Mouse (Mus musculus): ENCODE data around the gene Hap1. TPM values are rescaled to one million over a fixed set of nuclear protein-coding genes. Genes with fewer than 3 reads are reported as not detected.
"Not testable (repeated sequence)": the region's sequence is repeated elsewhere in the genome, so short reads cannot be mapped to it uniquely, and the experiment has no call there.

Hap1 gene
- polyA plus RNA-seq, 1 experiment, result 27.5 TPM

DNA sequence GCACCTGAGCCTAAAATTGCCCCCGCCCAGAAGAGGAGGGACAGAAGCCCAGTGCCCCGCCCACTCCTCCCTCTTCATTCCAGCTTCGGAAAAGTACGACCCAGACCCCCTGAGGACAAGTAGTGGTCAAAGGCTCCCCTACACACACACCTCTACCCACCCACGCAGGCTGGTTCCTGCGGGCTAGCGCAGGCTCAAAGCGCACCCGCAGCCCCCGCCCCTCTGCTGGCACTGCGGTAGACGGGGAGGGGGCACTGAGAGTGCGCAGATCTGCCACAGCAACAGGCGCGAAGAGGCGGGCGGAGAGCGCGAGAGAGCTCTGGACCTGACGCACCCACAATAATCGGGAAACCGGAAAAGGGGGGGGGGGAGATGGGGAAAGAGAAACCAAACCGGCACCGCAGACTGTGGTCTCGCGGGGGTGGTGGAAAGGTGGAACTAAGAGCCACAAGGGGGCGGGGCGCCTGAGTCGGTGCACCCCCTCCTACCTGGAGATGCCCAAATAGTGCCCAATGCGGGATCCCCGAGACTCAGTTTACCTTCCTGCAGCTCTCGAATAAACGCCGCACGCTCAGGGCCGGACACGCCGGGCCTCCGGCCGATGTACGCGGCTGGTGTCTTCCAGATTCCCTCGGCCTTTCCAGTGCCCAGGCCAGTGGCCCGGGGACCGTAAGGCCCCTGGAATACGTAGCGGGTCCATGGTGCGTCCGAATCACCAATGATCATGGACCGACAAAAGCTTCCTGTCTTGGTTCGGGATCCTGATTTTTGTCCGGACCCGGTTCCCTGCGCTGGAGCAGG is 577 bp downstream of the Hap1 start:
- no peak for DNase-seq (ENCODE audit: low read depth)

DNA sequence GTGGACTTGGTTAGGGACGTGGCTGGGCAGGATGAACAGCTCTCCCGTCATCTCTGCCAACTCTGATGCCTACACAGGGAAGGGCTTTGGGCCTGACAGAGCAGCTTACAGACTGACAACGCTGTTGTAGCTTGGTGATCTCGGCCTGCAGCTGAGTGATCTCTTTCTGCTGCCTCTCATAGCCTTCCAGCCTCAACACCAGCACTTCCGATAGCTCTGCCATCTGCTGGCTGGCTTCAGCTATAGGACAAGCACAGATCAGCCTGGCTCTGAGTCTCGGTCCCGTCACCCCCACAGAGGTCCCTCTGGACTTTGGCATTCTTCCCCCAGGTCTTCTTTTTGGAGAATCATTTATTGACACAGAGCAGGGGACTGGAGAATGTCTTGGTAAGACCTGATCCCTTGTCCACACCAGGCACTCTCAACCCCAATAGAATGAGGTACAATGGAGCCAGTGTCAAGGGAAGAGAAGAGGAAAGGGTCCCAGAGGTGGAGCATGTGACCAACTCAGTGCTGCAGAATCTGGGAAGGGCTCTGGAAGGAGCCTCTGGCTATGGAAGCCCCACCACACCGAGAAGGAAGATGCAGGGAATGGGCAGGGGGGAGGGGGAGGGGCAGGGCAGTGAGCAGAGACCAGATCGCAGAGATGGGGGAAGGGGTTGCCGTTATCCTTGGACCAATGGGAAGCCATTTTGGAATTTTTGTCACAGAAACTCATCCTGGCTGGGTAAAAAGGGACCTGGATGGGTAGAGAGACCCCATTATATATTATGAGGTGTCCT is 3.7 kb downstream of the Hap1 start:
- DNase-seq (ENCODE audit: low read depth), result no peak

DNA sequence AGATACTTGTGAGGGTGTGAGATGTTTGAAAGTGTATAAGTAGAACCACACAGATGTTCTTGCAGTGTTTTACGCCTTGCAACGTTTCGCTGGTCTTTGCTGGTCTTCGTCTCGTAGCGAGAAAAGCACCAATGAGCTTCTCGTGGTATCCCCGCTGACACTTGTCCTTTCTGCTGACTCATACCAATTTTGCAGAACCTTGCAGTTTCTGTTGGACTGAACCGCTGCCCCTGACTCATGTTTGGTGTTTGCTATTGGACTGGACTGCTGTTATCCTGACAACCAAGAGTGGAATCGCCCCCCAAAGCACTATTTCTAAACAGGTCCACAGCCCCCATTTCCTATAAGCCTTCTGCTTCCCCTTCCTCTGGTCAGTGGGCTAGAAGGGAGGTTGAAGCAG is 11.7 kb downstream of the Hap1 start:
- DNase-seq (ENCODE audit: low read depth), result no peak

DNA sequence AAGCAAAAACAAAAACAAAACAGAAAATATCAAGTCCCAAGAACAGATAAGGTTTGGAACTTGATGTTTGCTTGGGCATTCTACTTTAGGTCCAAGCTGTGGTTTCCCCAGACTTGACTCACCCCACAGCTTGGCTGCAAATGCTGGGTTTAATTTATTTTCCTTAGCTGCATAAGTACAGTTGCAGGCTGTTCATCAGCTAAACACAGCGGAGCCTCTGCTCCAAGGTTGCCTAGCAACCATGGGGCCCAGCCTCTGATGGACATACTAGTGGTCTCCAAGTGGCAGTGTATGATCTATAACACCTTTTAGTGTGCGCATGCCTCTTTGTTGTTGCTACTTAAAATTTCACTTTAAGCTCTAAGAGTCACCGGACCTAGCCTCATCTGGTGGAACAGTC is 20.2 kb downstream of the Hap1 start:
- no peak for DNase-seq (ENCODE audit: low read depth)

DNA sequence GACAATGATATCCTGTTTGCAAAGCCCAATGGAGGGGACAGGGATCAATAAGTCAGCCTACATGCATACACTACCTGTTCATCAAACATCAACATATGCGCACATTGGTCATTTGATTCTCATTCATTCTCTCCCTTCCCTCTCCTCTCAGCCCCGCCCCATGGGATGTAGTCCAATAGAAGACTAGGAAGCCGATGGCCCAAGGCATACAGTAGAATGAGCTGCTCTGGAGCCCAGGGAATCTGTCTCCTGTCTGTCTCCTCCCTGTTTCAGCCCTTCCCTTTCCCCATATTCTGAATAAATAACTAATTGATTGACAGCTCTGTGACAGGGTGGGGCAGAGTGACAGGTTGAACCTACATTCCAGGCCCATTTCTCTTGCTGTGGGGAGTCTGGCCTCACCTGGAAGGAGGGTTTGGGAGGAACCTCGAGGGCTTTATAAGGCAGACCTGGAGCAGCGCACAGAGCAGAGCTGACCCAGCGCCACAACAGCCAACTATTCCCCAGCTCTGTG is 21.9 kb downstream of the Hap1 start, which contains the start of gene Gast:
Gast (plus strand) TSS at position 464 of the 514 bp plus-strand sequence.
- DNase-seq (ENCODE audit: low read depth), result no peak

DNA sequence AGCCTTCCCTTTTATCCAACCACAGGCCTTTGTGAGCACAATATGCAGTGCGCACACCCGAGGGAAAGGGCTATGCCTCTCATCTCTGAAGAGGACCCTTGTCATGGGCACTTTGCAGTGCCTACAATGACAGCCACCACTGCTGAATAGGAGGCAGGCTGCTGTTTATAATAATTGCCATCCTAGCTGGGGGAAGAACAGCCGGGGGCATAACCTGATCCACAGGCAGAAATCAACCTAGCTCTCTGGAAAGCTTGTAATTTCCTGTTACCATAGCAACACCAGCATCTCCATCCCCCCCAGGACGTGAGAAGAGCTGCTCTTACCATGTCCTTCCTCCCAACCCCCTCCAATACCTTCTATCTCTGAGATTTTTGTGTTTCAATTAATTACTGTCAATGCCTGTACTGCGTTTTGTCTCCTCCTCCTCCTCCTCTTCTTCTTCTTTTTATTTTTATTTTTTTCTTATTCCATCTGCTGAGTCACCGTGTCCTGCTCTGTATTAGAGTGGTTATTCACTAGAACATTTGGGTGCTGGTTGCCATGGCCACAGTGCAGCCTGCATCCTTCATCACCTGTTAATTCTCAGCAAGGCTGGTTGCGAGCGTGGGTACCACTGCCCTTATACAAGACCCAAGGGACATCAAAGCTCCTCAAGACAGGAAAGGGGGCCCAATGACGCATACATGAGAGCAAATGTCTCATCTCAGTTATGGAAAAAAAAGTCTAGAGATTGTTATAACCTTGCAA is 23.0 kb downstream of the Hap1 start:
- DNase-seq (ENCODE audit: low read depth), result no peak

DNA sequence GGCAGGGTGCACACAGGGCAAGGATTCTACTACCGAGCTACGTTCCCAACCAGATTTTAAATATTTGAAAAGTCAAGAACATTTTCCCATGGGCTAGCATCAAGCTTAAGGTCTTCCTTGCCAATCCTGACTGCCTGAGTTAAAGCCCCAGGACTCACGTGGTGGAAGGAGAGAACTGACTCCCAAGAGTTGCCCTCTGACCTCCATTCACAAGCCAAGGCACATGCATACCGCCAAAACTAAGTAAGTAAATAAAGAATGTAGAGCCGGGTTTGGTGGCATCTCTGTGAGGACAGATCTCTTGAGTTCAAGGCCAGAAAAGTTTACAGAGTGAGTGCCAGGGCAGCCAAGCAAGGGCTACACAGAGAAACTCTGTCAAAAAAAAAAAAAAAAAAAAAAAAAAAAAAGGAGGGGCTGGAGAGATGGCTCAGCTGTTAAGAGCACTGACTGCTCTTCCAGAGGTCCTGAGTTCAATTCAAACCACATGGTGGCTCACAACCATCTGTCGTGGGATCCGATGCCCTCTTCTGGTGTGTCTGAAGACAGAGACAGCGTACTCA is 25.0 kb downstream of the Hap1 start:
- not testable (repeated sequence) for DNase-seq (ENCODE audit: low read depth)

DNA sequence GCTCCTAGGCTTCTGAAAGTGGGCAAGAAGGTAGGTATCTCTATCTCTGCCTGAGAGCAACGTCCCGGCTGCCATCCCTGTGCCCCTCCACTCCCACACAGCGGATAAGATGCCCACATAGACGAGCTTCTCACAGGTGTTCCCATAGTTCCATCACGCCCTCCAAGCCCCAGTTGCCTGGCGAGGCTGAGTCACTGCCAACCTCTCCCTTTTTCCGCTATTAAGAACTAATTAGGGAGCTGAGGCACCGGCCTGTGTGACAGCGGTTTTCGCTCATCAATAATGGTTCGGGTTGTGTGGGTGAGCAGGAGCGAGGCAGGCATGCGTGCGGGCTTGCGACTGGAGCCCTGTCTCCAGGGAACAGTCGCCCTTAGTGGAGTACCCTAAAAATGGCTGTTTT is 25.7 kb downstream of the Hap1 start:
- DNase-seq (ENCODE audit: low read depth), result no peak

DNA sequence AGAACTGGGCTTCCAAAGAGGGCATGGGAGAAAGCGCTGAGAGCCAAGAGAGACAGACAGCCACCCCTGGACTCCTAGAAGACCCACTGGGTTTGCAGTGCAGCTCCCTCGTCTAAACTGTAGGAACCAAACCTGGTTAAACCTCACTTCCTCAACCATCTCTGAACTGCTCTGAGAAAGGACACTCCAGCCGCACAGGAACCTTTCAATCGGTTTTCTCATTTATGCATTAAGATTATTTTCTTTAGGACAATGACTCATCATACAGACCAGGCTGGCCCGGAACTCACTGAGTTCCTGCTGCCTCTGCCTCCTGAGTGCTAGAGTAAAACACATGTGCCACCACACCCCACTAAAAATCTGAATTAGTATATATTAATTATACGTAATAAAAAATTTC is 28.2 kb downstream of the Hap1 start:
- DNase-seq (ENCODE audit: low read depth), result no peak

DNA sequence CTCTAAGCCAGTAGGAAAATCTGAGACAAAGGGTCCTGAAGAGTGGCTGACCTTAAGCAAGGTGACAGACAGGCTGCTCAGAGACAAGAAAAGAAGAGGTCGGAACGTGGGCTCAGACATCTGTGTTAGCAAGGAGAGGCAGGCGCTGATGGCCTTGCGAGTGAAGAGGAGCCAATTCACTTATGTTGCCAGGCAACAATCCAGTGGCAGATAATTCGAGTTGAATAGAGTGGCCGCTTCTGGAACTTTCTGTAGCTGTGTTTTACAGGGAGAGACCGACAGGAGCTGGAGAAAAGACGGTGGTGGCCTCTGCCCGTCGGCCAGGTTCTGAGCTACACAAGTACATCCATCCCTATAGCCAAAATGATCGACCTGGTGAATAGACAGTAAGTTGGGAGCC is 28.6 kb downstream of the Hap1 start:
- DNase-seq (ENCODE audit: low read depth), result no peak

DNA sequence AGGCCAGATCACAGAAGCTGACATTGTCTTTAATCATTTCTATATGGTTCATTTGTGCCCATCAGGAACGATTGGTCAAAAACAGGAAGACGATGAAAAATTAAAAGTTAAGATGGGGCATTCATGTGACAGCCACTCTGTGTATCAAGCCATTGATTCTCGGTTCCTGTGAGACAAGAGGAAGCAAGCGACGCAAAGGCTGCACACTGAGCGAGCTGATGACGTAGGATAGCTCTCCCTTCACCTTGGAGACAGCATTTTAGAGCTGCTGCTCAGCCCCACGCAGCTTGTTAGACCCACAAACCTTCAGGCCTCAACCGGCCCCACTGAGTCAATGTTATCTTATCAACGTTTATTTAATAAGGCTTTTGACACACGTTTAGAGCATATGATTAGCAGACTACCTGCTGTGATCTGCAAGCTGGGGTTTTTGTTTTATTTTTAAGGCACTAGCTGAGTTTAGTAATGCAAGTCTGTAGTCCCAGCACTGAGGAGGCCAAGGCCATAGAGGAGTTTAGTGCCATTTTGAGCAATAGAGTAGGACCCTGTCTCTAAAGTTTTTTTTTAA is 30.8 kb downstream of the Hap1 start:
- no peak for DNase-seq (ENCODE audit: low read depth)

DNA sequence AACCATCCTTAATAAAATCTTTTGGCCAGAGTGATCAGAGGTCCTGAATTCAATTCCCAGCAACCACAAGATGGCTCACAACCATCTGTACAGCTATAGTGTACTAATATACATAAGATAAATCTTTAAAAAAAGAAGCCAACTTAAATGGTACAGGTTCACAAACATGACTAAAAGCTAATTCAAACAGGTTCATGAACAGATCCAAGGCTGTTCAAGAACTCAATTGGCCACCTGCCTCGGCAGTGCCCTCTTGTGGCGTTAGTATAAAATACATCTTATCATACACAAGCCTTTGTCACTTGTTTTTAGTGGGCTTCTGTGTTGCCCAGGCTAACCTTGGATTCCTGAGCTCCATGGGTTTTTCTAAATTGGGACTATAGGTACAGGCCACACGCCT is 32.4 kb downstream of the Hap1 start:
- no peak for DNase-seq (ENCODE audit: low read depth)

DNA sequence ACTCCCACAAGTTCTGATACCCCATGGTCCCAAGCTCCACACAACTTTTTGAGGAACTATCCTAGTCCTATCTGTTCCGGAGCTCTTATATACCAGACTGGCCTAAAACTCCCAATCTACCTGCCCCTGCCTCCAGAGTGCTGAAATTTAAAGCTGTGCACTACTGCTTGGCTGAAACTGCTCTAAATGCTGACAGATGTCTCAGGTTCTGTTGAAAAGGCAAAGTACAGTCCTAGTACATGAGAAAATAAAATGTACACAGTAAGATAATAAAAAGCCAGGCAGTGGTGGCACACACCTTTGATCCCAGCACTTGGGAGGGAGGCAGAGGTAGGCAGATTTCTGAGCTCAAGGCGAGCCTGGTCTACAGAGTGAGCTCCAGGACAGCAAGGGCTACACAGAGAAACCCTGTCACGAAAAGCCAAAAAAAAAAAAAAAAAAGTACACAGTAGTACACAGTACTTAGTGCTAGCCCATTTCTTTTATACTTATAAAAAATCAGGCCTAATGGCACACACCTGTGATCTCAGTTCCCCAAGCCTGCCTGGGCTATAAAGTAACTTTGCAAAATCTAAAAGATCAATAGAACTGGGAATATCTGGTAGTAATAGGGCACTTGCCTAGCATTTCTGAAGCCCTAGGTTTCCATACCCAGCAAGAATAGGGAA is 33.2 kb downstream of the Hap1 start:
- DNase-seq (ENCODE audit: low read depth), result no peak

DNA sequence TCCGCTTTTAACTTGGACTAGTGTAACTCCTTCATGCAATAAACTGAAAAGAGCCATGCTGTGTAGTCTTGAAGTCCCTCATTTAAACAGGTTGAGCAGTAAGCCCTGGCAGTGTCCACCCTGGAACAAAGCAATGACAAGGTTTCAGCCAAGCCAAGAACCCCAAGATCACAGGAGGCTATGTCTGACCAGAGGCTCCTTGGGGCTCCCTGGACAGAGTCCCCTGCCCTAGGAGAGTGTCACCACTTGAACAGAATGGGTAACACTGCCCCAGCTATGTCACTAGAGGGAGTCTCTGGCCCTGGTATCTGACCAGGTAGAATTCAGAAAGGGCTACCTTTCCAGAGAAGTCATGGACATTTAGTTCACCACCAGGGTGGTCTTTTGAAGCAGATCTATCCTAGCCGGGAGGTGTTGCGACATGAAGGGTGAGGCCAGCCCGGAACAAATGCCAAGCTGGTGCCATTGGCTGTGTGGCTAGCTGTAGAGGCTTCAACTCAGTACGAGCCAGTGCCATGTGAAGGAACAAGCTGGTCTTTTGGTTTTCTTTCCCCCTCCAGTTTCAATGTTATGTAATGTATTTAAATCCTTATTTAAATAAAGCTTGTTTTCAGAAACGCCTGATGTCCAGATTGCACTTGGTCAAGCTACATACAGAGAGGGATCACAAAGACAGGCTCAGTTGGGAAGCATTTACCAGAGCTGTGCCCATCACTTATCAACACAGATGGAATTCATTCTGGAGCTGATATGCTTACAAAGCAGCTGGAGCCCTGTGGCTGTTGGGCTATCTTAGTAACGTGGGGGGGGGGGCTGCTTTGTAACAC is 34.2 kb downstream of the Hap1 start:
- DNase-seq (ENCODE audit: low read depth), result not testable (repeated sequence)

DNA sequence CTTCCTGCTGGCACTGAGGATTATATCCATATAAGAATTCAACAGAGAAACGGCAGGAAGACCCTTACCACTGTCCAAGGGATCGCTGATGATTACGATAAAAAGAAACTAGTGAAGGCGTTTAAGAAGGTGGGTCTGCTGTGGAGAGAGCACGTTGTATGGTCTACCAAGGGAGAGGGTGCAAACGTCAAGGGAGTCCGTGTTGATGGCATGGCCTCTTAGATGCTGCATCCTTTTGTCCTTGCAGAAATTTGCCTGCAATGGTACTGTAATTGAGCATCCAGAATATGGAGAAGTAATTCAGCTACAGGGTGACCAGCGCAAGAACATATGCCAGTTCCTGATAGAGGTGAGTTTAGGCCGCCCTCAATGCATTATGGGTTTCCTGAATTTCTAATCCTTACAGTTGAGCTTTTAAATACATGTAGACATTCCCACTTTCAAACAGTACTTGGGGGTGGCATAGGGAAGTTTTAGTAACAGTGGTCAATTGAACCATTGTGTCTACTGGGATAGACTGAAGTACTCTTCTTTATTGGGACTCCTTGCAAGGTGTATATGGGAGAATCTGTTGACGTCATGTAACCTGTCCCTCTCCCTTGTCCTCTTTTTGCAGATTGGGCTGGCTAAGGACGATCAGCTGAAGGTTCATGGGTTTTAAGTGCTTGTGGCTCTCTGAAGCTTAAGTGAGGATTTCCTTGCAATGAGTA is 35.1 kb downstream of the Hap1 start:
- DNase-seq (ENCODE audit: low read depth), result not testable (repeated sequence)

DNA sequence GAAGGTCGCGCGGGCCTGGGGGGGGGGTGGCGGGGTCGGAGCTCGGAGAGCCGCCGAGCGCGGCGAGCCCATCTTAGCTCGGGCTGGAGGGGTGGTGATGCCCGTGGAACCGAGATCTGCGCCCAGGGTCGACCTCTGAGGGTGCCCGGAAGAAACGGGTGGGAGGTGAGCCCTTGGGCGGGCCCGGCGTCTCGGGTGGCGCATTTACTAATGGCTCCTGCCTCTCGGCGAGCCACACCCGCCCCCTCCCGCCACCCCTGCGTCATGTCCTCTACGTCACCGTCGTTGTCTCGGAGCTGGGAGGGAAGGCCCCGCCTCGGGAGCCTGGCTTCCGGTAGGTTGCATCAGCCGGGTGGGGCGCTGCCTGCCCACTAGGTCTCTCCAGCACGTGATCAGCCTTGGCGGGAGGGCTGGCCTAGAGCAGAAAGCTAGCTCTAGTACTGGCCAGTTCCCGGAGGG is 35.7 kb downstream of the Hap1 start:
- DNase-seq (ENCODE audit: low read depth), result no peak

DNA sequence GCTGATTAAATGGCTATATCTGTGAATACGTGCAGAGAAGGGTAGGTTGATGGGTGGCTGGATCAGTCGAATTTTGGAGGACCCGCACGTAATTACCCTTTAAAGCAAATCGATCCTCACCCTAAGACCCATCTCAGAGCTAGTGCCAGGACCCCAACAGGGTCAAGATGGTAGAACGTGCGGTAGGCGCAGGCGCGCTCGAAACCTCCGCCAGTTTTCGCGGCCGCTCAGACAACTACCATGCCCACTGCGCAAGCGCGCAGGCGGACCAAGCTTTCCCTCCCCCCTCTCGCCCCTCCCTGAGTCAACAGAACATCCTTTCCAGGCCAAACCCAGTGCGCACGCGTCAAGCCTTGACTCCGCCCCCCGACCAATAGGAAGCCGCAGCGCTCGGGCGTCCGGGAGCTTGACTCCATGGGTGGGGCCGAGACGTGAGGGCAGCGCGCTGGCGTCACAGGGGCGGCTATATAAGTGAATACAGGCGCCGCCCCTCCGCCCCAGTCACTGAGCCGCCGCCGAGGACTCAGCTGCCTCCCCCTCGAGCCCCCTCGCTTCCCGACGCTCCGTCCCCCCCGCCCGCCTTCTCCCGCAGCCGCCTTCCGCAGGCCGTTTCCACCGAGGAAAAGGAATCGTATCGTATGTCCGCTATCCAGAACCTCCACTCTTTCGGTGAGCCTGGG is 36.3 kb downstream of the Hap1 start, which contains the start of gene Eif1:
Eif1 (plus strand) TSS at position 394 of the 680 bp plus-strand sequence.
- peak; percentile 88 for DNase-seq (ENCODE audit: low read depth)
